Mouse (Mus musculus): Measurements from ENCODE around the gene Tprn. TPM values are rescaled to one million over a fixed set of nuclear protein-coding genes. Genes with fewer than 3 reads are reported as not detected.

Tprn gene
- polyA plus RNA-seq (2015; fragmentation: Nextera tagmentation; extraction: Ambion mirVana) = 16.7 and 16.9 TPM in 2 replicates

GRCm38 (mm10) chr2:25262291-25262767 is at the start of gene Tprn:
Tprn (plus strand) TSS chr2:25262618.
- Histone ChIP-seq H3K9ac (peak within 1 kb of the TSS; percentile 71), H3K36me3 (replicated peaks) (no peaks in the 10 kb centered on the region), H3K4me2 (peak within 1 kb of the TSS; percentile 99), H3K4me1 (peaks cover 51% of the 10 kb centered on the region), H3K9me3 (no peaks in the 10 kb centered on the region), H3K27ac (peak within 1 kb of the TSS; percentile 80), H3K4me3 (peak within 1 kb of the TSS; percentile 81), H3K27me3 (replicated peaks) (peaks cover 8% of the 10 kb centered on the region; the same call in 1 of the 2 replicates)
- WGBS = under 1% methylated on average over 39 of the region's 39 CpGs
- ATAC-seq (replicated peaks) = peak; percentile 99

DNA sequence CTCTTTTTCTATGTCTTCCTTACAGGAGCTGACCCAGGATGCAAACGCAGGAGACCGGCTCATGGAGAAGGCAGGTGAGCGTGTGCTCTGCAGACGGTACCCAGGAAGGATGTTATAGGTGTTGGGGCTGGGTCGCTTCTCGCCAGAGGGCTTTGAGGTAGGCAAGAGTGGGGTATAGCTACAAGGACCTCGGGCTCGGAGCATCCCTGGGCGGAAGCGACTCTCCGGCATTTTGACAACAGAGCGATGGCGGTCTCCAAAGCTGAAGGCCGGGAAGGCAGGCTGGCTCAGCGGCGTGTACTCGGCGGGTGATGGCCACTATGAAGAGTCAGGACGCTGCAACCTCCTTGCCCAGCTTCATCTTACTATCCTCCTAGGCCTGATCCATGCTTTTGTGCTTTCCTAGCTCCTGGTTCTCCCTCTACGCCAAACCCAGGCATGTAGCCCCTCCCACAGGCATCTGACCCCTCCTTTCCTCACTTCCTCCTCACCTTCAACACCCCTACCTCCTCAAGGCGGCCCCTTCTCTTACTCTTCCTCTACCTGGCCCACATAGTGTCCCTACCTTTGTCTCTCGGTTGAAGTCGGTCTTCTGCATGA is 49.1 kb upstream of the Tprn start:
- Histone ChIP-seq H3K4me3 (no peak overlapping the region), H3K36me3 (replicated peaks) (no peaks in the 10 kb centered on the region), H3K9ac (no peak overlapping the region), H3K4me2 (no peak overlapping the region), H3K27me3 (replicated peaks) (no peaks in the 10 kb centered on the region), H3K4me1 (peaks cover 25% of the 10 kb centered on the region), H3K27ac (no peak overlapping the region), H3K9me3 (no peaks in the 10 kb centered on the region)
- ATAC-seq (replicated peaks) = no peak
- 72% methylated on average over 23 of the region's 23 CpGs for WGBS

- Histone ChIP-seq H3K9me3 (no peaks in the 10 kb centered on the region), H3K27ac (no peak within 1 kb of the TSS), H3K4me2 (no peak within 1 kb of the TSS), H3K9ac (no peak within 1 kb of the TSS), H3K4me3 (no peak within 1 kb of the TSS), H3K4me1 (peaks cover 15% of the 10 kb centered on the region), H3K27me3 (replicated peaks) (no peaks in the 10 kb centered on the region), H3K36me3 (replicated peaks) (no peaks in the 10 kb centered on the region)
- 57% methylated on average over 3 of the region's 3 CpGs for WGBS
- no peak for ATAC-seq (replicated peaks)
Observed at GRCm38 (mm10) chr2:25214444-25214843, 48.0 kb upstream of the Tprn start, which contains the start of gene Stpg3. Stpg3 (minus strand) TSS chr2:25214637.

- Histone ChIP-seq H3K4me3 (no peak overlapping the region), H3K4me2 (no peak overlapping the region), H3K27me3 (replicated peaks) (no peaks in the 10 kb centered on the region), H3K9ac (no peak overlapping the region), H3K4me1 (no peaks in the 10 kb centered on the region), H3K27ac (no peak overlapping the region), H3K9me3 (no peaks in the 10 kb centered on the region), H3K36me3 (replicated peaks) (no peaks in the 10 kb centered on the region)
- ATAC-seq (replicated peaks) = no peak
- WGBS = 66% methylated on average over 2 of the region's 2 CpGs
Observed at GRCm38 (mm10) chr2:25217666-25218065, 44.8 kb upstream of the Tprn start.

DNA sequence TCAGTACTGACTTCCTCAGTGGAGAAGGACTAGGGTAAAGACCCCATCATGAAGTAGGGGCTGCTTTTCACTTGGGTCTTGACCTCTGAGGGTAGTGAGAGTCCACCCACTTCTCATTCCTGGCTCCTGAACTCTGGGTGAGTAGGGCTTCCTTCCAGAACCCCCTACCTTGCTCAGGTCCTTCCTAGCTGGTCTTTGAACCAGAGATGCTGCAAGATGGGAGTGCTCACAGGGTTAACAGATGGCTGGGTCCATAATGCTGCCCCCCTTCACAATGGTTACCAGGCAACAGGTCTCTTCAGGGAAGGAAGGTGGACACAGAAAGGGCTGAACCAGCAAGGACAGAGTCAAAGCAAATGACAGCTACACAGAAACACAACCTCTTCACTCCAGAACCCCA is 44.0 kb upstream of the Tprn start, which contains the start of gene Fam166a:
TSS of gene Fam166a (plus strand) at position 301 of the 400 bp plus-strand sequence.
- ATAC-seq (replicated peaks) = no peak
- no peaks in the 10 kb centered on the region for H3K27me3 ChIP-seq (replicated peaks)
- H3K9me3 ChIP-seq = no peaks in the 10 kb centered on the region
- H3K27ac ChIP-seq = no peak within 1 kb of the TSS
- no peak within 1 kb of the TSS for H3K4me3 ChIP-seq
- H3K9ac ChIP-seq = no peak within 1 kb of the TSS
- no peaks in the 10 kb centered on the region for H3K36me3 ChIP-seq (replicated peaks)
- H3K4me2 ChIP-seq = no peak within 1 kb of the TSS
- H3K4me1 ChIP-seq = peaks cover 4% of the 10 kb centered on the region

DNA sequence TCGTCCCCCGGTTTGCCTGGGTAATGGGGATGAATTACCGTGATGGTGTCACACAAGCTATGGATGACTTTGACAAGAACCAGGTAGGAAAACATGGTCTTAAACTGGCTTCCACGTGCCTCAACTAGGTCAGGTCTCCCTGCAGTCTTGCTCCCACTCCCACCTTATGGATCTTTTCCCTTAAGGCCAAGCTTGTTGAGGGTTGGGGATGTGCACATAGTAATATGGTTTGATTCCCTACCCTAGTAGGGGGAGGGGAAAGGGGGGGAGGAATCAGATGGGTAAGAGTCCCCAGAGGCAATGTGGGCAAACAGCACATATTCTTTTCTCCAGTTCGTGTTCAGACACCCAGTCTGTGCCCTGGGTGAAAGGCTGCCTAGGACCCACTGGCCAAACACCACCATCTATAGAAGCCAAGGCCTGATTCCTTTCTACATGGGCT is 41.1 kb upstream of the Tprn start:
- no peak overlapping the region for H3K27ac ChIP-seq
- no peak overlapping the region for H3K4me2 ChIP-seq
- peaks cover 16% of the 10 kb centered on the region for H3K4me1 ChIP-seq
- H3K4me3 ChIP-seq = no peak overlapping the region
- no peak for ATAC-seq (replicated peaks)
- H3K9ac ChIP-seq = no peak overlapping the region
- 80% methylated on average over 5 of the region's 5 CpGs for WGBS
- no peaks in the 10 kb centered on the region for H3K9me3 ChIP-seq
- H3K36me3 ChIP-seq (replicated peaks) = no peaks in the 10 kb centered on the region
- no peaks in the 10 kb centered on the region for H3K27me3 ChIP-seq (replicated peaks)

GRCm38 (mm10) chr2:25223681-25224491 is 38.5 kb upstream of the Tprn start:
- Histone ChIP-seq H3K4me3 (peak overlapping the region; percentile 98), H3K9me3 (no peaks in the 10 kb centered on the region), H3K4me2 (peak overlapping the region; percentile 90), H3K27me3 (replicated peaks) (no peaks in the 10 kb centered on the region), H3K4me1 (peaks cover 19% of the 10 kb centered on the region), H3K9ac (peak overlapping the region; percentile 89), H3K36me3 (replicated peaks) (no peaks in the 10 kb centered on the region), H3K27ac (peak overlapping the region; percentile 92)
- 2% methylated on average over 53 of the region's 53 CpGs for WGBS
- ATAC-seq (replicated peaks) = no peak; the same call in 1 of the 2 replicates

- Histone ChIP-seq H3K4me2 (peak within 1 kb of the TSS; percentile 90), H3K36me3 (replicated peaks) (no peaks in the 10 kb centered on the region), H3K4me1 (peaks cover 20% of the 10 kb centered on the region), H3K4me3 (peak within 1 kb of the TSS; percentile 98), H3K9me3 (no peaks in the 10 kb centered on the region), H3K9ac (peak within 1 kb of the TSS; percentile 89), H3K27ac (peak within 1 kb of the TSS; percentile 99), H3K27me3 (replicated peaks) (no peaks in the 10 kb centered on the region)
- 0% methylated on average over 17 of the region's 17 CpGs for WGBS
- ATAC-seq (replicated peaks) = no peak
Observed at GRCm38 (mm10) chr2:25224492-25224765, 38.0 kb upstream of the Tprn start, which contains the start of gene Tubb4b. Tubb4b (minus strand) TSS chr2:25224702.

- H3K27me3 ChIP-seq (replicated peaks) = no peaks in the 10 kb centered on the region
- H3K9me3 ChIP-seq = no peaks in the 10 kb centered on the region
- H3K9ac ChIP-seq = peak overlapping the region; percentile 77
- peak; percentile 97 for ATAC-seq (replicated peaks)
- H3K4me2 ChIP-seq = peak overlapping the region; percentile 51
- H3K4me1 ChIP-seq = peaks cover 20% of the 10 kb centered on the region
- H3K36me3 ChIP-seq (replicated peaks) = no peaks in the 10 kb centered on the region
- peak overlapping the region; percentile 61 for H3K4me3 ChIP-seq
- 2% methylated on average over 41 of the region's 41 CpGs for WGBS
- peak overlapping the region; percentile 99 for H3K27ac ChIP-seq
Observed at GRCm38 (mm10) chr2:25224766-25225752, 37.4 kb upstream of the Tprn start.

GRCm38 (mm10) chr2:25225811-25226379 is 36.5 kb upstream of the Tprn start:
- Histone ChIP-seq H3K4me3 (no peak overlapping the region; the same call in 1 of the 2 replicates), H3K36me3 (replicated peaks) (no peaks in the 10 kb centered on the region), H3K27me3 (replicated peaks) (no peaks in the 10 kb centered on the region), H3K4me2 (peak overlapping the region; percentile 51; the same call in 1 of the 2 replicates), H3K9me3 (no peaks in the 10 kb centered on the region), H3K27ac (0 out of 2 replicates have a peak overlapping the region, but pooled peaks have one; percentile 99), H3K9ac (no peak overlapping the region), H3K4me1 (peaks cover 20% of the 10 kb centered on the region)
- WGBS = 71% methylated on average over 8 of the region's 8 CpGs
- no peak for ATAC-seq (replicated peaks)

GRCm38 (mm10) chr2:25226864-25227263 is 35.6 kb upstream of the Tprn start:
- H3K9ac ChIP-seq = no peak overlapping the region
- H3K4me2 ChIP-seq = no peak overlapping the region
- no peaks in the 10 kb centered on the region for H3K36me3 ChIP-seq (replicated peaks)
- 83% methylated on average over 5 of the region's 5 CpGs for WGBS
- no peaks in the 10 kb centered on the region for H3K27me3 ChIP-seq (replicated peaks)
- H3K9me3 ChIP-seq = no peaks in the 10 kb centered on the region
- no peak overlapping the region for H3K27ac ChIP-seq
- H3K4me3 ChIP-seq = no peak overlapping the region
- peaks cover 20% of the 10 kb centered on the region for H3K4me1 ChIP-seq
- ATAC-seq (replicated peaks) = no peak

Data from midbrain, embryonic 15.5 days (tissue).